Mouse (Mus musculus): Measurements from ENCODE around the gene Acta1. TPM values are rescaled to one million over a fixed set of nuclear protein-coding genes. Genes with fewer than 3 reads are reported as not detected.

The Acta1 gene
- polyA plus RNA-seq, 1 experiment = 10.8 TPM

DNA sequence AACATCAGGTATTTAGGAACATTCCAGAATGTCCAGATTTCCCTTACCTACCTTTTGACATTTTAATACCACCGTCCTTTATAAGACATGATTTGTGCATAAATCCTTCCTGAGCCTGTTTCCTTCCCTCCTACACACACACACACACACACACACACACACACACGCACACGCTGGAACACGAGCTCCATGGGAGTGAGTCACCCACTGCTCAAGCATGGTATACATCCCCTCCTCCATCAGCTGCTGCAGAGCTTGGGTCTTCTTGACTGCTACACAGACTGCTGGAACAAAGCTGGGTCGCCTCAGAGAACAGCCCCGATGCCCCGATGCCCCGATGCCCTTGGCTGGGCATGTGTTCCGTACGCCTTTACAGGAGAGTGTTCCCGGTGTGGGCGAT lies 48.0 kb downstream of the Acta1 start:
- H3K4me3 ChIP-seq (ENCODE audit: low read depth, low read length) = no peak overlapping the region
- H3K4me1 ChIP-seq (ENCODE audit: control insufficient read depth, insufficient read depth, insufficient read length, low read length) = peaks cover 11% of the 10 kb centered on the region; the same call in 1 of the 2 replicates
- TF ChIP-seq CTCF (IDR thresholded peaks at IDR 0.05; ENCODE audit: extremely low read depth, insufficient read length, insufficient replicate concordance, low read depth, low read length) = no peak
- TF ChIP-seq POLR2A (IDR thresholded peaks at IDR 0.05; ENCODE audit: low read depth, low read length) = no peak
- H3K27me3 ChIP-seq (ENCODE audit: control insufficient read depth, insufficient read depth, low read length) = no peaks in the 10 kb centered on the region
- 85% methylated on average over 12 of the region's 12 CpGs for WGBS
- no peak overlapping the region for H3K27ac ChIP-seq (ENCODE audit: insufficient read depth, low read depth, low read length)
- H3K36me3 ChIP-seq (ENCODE audit: control insufficient read depth, insufficient read depth, low read length) = no peaks in the 10 kb centered on the region

GRCm38 (mm10) chr8:123845991-123846390 lies 48.6 kb downstream of the Acta1 start:
- no peak for TF ChIP-seq CTCF (IDR thresholded peaks at IDR 0.05; ENCODE audit: extremely low read depth, insufficient read length, insufficient replicate concordance, low read depth, low read length)
- TF ChIP-seq POLR2A (IDR thresholded peaks at IDR 0.05; ENCODE audit: low read depth, low read length) = no peak
- Histone ChIP-seq H3K27me3 (ENCODE audit: control insufficient read depth, insufficient read depth, low read length) (no peaks in the 10 kb centered on the region), H3K36me3 (ENCODE audit: control insufficient read depth, insufficient read depth, low read length) (no peaks in the 10 kb centered on the region), H3K4me3 (ENCODE audit: low read depth, low read length) (no peak overlapping the region), H3K4me1 (ENCODE audit: control insufficient read depth, insufficient read depth, insufficient read length, low read length) (peaks cover 11% of the 10 kb centered on the region; the same call in 1 of the 2 replicates), H3K27ac (ENCODE audit: insufficient read depth, low read depth, low read length) (no peak overlapping the region)
- 90% methylated on average over 10 of the region's 10 CpGs for WGBS

GRCm38 (mm10) chr8:123845114-123845513 lies 49.4 kb downstream of the Acta1 start:
- no peaks in the 10 kb centered on the region for H3K27me3 ChIP-seq (ENCODE audit: control insufficient read depth, insufficient read depth, low read length)
- no peaks in the 10 kb centered on the region for H3K36me3 ChIP-seq (ENCODE audit: control insufficient read depth, insufficient read depth, low read length)
- WGBS = 75% methylated on average over 13 of the region's 13 CpGs
- no peak overlapping the region for H3K4me3 ChIP-seq (ENCODE audit: low read depth, low read length)
- no peak overlapping the region for H3K27ac ChIP-seq (ENCODE audit: insufficient read depth, low read depth, low read length)
- peaks cover 11% of the 10 kb centered on the region; the same call in 1 of the 2 replicates for H3K4me1 ChIP-seq (ENCODE audit: control insufficient read depth, insufficient read depth, insufficient read length, low read length)
- TF ChIP-seq POLR2A (IDR thresholded peaks at IDR 0.05; ENCODE audit: low read depth, low read length) (no peak), CTCF (IDR thresholded peaks at IDR 0.05; ENCODE audit: extremely low read depth, insufficient read length, insufficient replicate concordance, low read depth, low read length) (no peak)

GRCm38 (mm10) chr8:123844341-123844740 lies 50.2 kb downstream of the Acta1 start:
- no peak overlapping the region for H3K4me3 ChIP-seq (ENCODE audit: low read depth, low read length)
- WGBS = 85% methylated on average over 7 of the region's 7 CpGs
- no peaks in the 10 kb centered on the region for H3K27me3 ChIP-seq (ENCODE audit: control insufficient read depth, insufficient read depth, low read length)
- no peak for TF ChIP-seq POLR2A (IDR thresholded peaks at IDR 0.05; ENCODE audit: low read depth, low read length)
- TF ChIP-seq CTCF (IDR thresholded peaks at IDR 0.05; ENCODE audit: extremely low read depth, insufficient read length, insufficient replicate concordance, low read depth, low read length) = no peak
- H3K4me1 ChIP-seq (ENCODE audit: control insufficient read depth, insufficient read depth, insufficient read length, low read length) = peaks cover 11% of the 10 kb centered on the region; the same call in 1 of the 2 replicates
- H3K36me3 ChIP-seq (ENCODE audit: control insufficient read depth, insufficient read depth, low read length) = no peaks in the 10 kb centered on the region
- no peak overlapping the region for H3K27ac ChIP-seq (ENCODE audit: insufficient read depth, low read depth, low read length)

- TF ChIP-seq POLR2A (IDR thresholded peaks at IDR 0.05; ENCODE audit: low read depth, low read length) = no peak
- TF ChIP-seq CTCF (IDR thresholded peaks at IDR 0.05; ENCODE audit: extremely low read depth, insufficient read length, insufficient replicate concordance, low read depth, low read length) = no peak
- Histone ChIP-seq H3K36me3 (ENCODE audit: control insufficient read depth, insufficient read depth, low read length) (0 out of 2 replicates have a peak, but pooled peaks cover 5% of the 10 kb centered on the region), H3K27ac (ENCODE audit: insufficient read depth, low read depth, low read length) (no peak overlapping the region), H3K4me1 (ENCODE audit: control insufficient read depth, insufficient read depth, insufficient read length, low read length) (peaks cover 8% of the 10 kb centered on the region; the same call in 1 of the 2 replicates), H3K4me3 (ENCODE audit: low read depth, low read length) (no peak overlapping the region), H3K27me3 (ENCODE audit: control insufficient read depth, insufficient read depth, low read length) (no peaks in the 10 kb centered on the region)
- 91% methylated on average over 12 of the region's 12 CpGs for WGBS
Observed at GRCm38 (mm10) chr8:123842086-123842485, 52.5 kb downstream of the Acta1 start.

Other genes starting within 250 kb of the Acta1 start
- 18.3 and 35.3 TPM in 2 replicates for gene Rhou, start 240.8 kb downstream of the Acta1 start, polyA plus RNA-seq (2012; rRNA removed)
- 23.0 and 59.8 TPM in 2 replicates for gene Rab4a, start 88.8 kb downstream of the Acta1 start, polyA plus RNA-seq (2012; rRNA removed)
- 0.70 and 1.3 TPM in 2 replicates for gene Ccsap, start 34.5 kb downstream of the Acta1 start, polyA plus RNA-seq (2012; rRNA removed)
- 2.4 and 4.3 TPM in 2 replicates for gene Nup133, start 54.5 kb upstream of the Acta1 start, polyA plus RNA-seq (2012; rRNA removed)
- gene Abcb10, start 88.4 kb upstream of the Acta1 start, polyA plus RNA-seq (2012; rRNA removed) = 15.3 and 18.2 TPM in 2 replicates
- 15.3 and 29.2 TPM in 2 replicates for gene Taf5l, start 126.6 kb upstream of the Acta1 start, polyA plus RNA-seq (2012; rRNA removed)
- 1.4 and 2.5 TPM in 2 replicates for gene Urb2, start 126.8 kb upstream of the Acta1 start, polyA plus RNA-seq (2012; rRNA removed)